ENCODE assay signal across 9 mouse cellular contexts in genomic region chr11:53931091-53931943, GRCm38 (mm10). TPM values are rescaled to one million over a fixed set of nuclear protein-coding genes. Genes with fewer than 3 reads are reported as not detected.
DNase-seq lines count a peak whose midpoint lies in the region; ATAC-seq and TF ChIP-seq lines count a peak whose summit lies in the region.
"Had no signal": no experiment of that assay in that cellular context is flagged by ENCODE, and none has a peak within 500 bp of the region (broad histone marks: within the 10 kb centered on the region; RNA-seq: fewer than 3 reads in every experiment).

No protein-coding gene starts in this region.

- no peak overlapping the region for H3K4me2 ChIP-seq in heart, embryonic 12.5 days
- H3K4me2 ChIP-seq in neural tube, embryonic 13.5 days = no peak overlapping the region
- H3K4me2 ChIP-seq: embryonic facial prominence, embryonic 13.5 days had no signal

- H3K9ac ChIP-seq in heart, adult 2 months (ENCODE audit: low read depth, low read length) = no peak overlapping the region
- no peak overlapping the region for H3K9ac ChIP-seq in heart, embryonic 12.5 days
- H3K9ac ChIP-seq in neural tube, embryonic 13.5 days = 0 out of 2 replicates have a peak overlapping the region, but pooled peaks have one; percentile 12
- H3K9ac ChIP-seq: embryonic facial prominence, embryonic 13.5 days had no signal

- DNase-seq in heart, adult 2 months = peak; percentile 51 to 61
- DNase-seq in adrenal gland, postnatal 10 days = peak; percentile 75
- DNase-seq in embryo, embryonic 11 days = peak; percentile 71
- peak; percentile 50 to 64 for DNase-seq in heart, postnatal 36 days
- peak; percentile 35 to 67 for DNase-seq in left cerebral cortex, postnatal 25 days (ENCODE audit: low spot score in 2 of 2)
- peak; percentile 41 for DNase-seq in testis, postnatal 14 days (ENCODE audit: low spot score)

- TF ChIP-seq CTCF in heart, adult 2 months (IDR thresholded peaks at IDR 0.05) = peak; percentile 79

- intact Hi-C loops in heart, adult 2 months (cut with DNase I) = loop anchor here (1.0 to 5.0 kb wide), 5 partner anchors 58 to 326 kb away; no protein-coding TSS in a partner anchor
- intact Hi-C loops in heart, postnatal 36 days (cut with DNase I) = loop anchor here (1.0 to 5.0 kb wide), 4 partner anchors 58 to 326 kb away; no protein-coding TSS in a partner anchor
- intact Hi-C loops in left cerebral cortex, postnatal 25 days (cut with DNase I) = loop anchor here (5.0 kb wide), 2 partner anchors 56 to 121 kb away; no protein-coding TSS in a partner anchor

- TF ChIP-seq EP300 in heart, adult 2 months (IDR thresholded peaks at IDR 0.05; ENCODE audit: insufficient read depth, low read depth, low read length) = 0 out of 2 replicates have a peak, but pooled peaks have one; percentile 32

- H3K36me3 ChIP-seq in heart, adult 2 months (ENCODE audit: control insufficient read depth, insufficient read depth, low read length) = no peaks in the 10 kb centered on the region
- H3K36me3 ChIP-seq in heart, embryonic 12.5 days = no peaks in the 10 kb centered on the region
- no peaks in the 10 kb centered on the region for H3K36me3 ChIP-seq in neural tube, embryonic 13.5 days
- H3K36me3 ChIP-seq: embryonic facial prominence, embryonic 13.5 days had no signal

- peaks cover 1% of the 10 kb centered on the region; the same call in 1 of the 2 replicates for H3K4me1 ChIP-seq in heart, adult 2 months (ENCODE audit: control insufficient read depth, insufficient read depth, low read length)
- 0 out of 2 replicates have a peak, but pooled peaks cover 5% of the 10 kb centered on the region for H3K4me1 ChIP-seq in heart, embryonic 12.5 days (replicated peaks)
- H3K4me1 ChIP-seq in neural tube, embryonic 13.5 days (replicated peaks) = no peaks in the 10 kb centered on the region

- no peak overlapping the region for H3K27ac ChIP-seq in heart, adult 2 months
- no peak overlapping the region for H3K27ac ChIP-seq in heart, embryonic 12.5 days (ENCODE audit: poor library complexity, severe bottlenecking)
- H3K27ac ChIP-seq in neural tube, embryonic 13.5 days (replicated peaks) = no peak overlapping the region
- H3K27ac ChIP-seq: embryonic facial prominence, embryonic 13.5 days had no signal

- no peak for ATAC-seq in heart, embryonic 12.5 days (ENCODE audit: insufficient number of reproducible peaks, low FRiP score)
- ATAC-seq in neural tube, embryonic 13.5 days (ENCODE audit: low read depth) = peak; percentile 8; the same call in 1 of the 2 replicates

- no peaks in the 10 kb centered on the region for H3K9me3 ChIP-seq in heart, embryonic 12.5 days (replicated peaks)
- H3K9me3 ChIP-seq in neural tube, embryonic 13.5 days = no peaks in the 10 kb centered on the region
- H3K9me3 ChIP-seq: embryonic facial prominence, embryonic 13.5 days had no signal

- H3K79me2 ChIP-seq in heart, adult 2 months (replicated peaks; ENCODE audit: control insufficient read depth, insufficient read depth, low read length) = no peaks in the 10 kb centered on the region

- no peaks in the 10 kb centered on the region for H3K27me3 ChIP-seq in heart, adult 2 months (ENCODE audit: control insufficient read depth, insufficient read depth, low read length)
- no peaks in the 10 kb centered on the region for H3K27me3 ChIP-seq in heart, embryonic 12.5 days (replicated peaks)
- H3K27me3 ChIP-seq in neural tube, embryonic 13.5 days = no peaks in the 10 kb centered on the region
- H3K27me3 ChIP-seq: embryonic facial prominence, embryonic 13.5 days had no signal

- no peak for TF ChIP-seq POLR2A in heart, adult 2 months (IDR thresholded peaks at IDR 0.05; ENCODE audit: insufficient read depth, low read depth, low read length)

- no peak overlapping the region for H3K4me3 ChIP-seq in heart, adult 2 months
- H3K4me3 ChIP-seq in heart, embryonic 12.5 days = no peak overlapping the region
- H3K4me3 ChIP-seq in neural tube, embryonic 13.5 days = no peak overlapping the region
- H3K4me3 ChIP-seq: embryonic facial prominence, embryonic 13.5 days had no signal

- 26% methylated on average over 17 of the region's 17 CpGs for WGBS in heart, adult 2 months
- 24% methylated on average over 17 of the region's 17 CpGs for WGBS in heart, embryonic 12.5 days
- WGBS in neural tube, embryonic 13.5 days = 36% methylated on average over 17 of the region's 17 CpGs

RNA-seq across cellular contexts. Expression of gene Slc22a5, which starts 39.9 kb away (rescaled TPM):
- 10 to 100 TPM; 20.9 to 23.7 TPM for total RNA-seq in heart, adult 2 months (2021)
- polyA plus RNA-seq in heart, adult 2 months (2012; rRNA removed) = 21.6 and 31.4 TPM in 2 replicates
- polyA plus RNA-seq in heart, embryonic 12.5 days (2016; fragmentation: Nextera tagmentation; extraction: Ambion mirVana) = 8.9 and 9.6 TPM in 2 replicates
- 10 to 100 TPM; 33.7 to 40.7 TPM for total RNA-seq in adrenal gland, postnatal 10 days (2021)
- 10 to 100 TPM; 28.4 to 30.4 TPM for total RNA-seq in heart, postnatal 36 days (2021)
- total RNA-seq in left cerebral cortex, postnatal 25 days (2021) = 1 to 10 TPM; 7.8 to 8.2 TPM
- 8.5 and 9.3 TPM in 2 replicates for polyA plus RNA-seq in neural tube, embryonic 13.5 days (2015; fragmentation: Nextera tagmentation; extraction: Ambion mirVana)

RNA-seq across cellular contexts. Expression of gene Slc22a21, which starts 48.8 kb away (rescaled TPM):
- total RNA-seq in heart, adult 2 months (2021) = 1 to 10 TPM; 1.3 to 1.5 TPM
- 0.61 and 1.1 TPM in 2 replicates for polyA plus RNA-seq in heart, adult 2 months (2012; rRNA removed)
- 2.6 and 3.2 TPM in 2 replicates for polyA plus RNA-seq in heart, embryonic 12.5 days (2016; fragmentation: Nextera tagmentation; extraction: Ambion mirVana)
- 1 to 10 TPM; 4.4 to 5.8 TPM for total RNA-seq in adrenal gland, postnatal 10 days (2021)
- 1 to 10 TPM; 1.9 to 2.6 TPM for total RNA-seq in heart, postnatal 36 days (2021)
- 1 to 10 TPM; 1.4 to 2.0 TPM for total RNA-seq in left cerebral cortex, postnatal 25 days (2021)
- polyA plus RNA-seq in neural tube, embryonic 13.5 days (2015; fragmentation: Nextera tagmentation; extraction: Ambion mirVana) = 2.3 and 3.6 TPM in 2 replicates
